Mouse (Mus musculus) midbrain, embryonic 12.5 days (tissue): ENCODE results near the gene P4ha2. TPM values are rescaled to one million over a fixed set of nuclear protein-coding genes. Genes with fewer than 3 reads are reported as not detected.
"Not testable (repeated sequence)": the region's sequence is repeated elsewhere in the genome, so short reads cannot be mapped to it uniquely, and the experiment has no call there.

Experiments used
- ATAC-seq: fragments of 200-750 bp; cut with Nextera tagmentation; 2 replicates; pipeline ENCODE4 v1.8.0; 2017; ENCODE audit warnings: low read depth, moderate TSS enrichment, moderate library complexity; ENCODE audit not compliant: low FRiP score
- H3K27ac ChIP-seq: fragments of 300-500 bp; sonication (generic); replicated peaks from 2 replicates; pipeline ENCODE4 v1.5.1; 2016; ENCODE audit warnings: mild to moderate bottlenecking
- H3K27me3 ChIP-seq: fragments of 300-500 bp; sonication (generic); 2 replicates; pipeline ENCODE4 v1.6.1; 2016; ENCODE audit warnings: mild to moderate bottlenecking
- H3K36me3 ChIP-seq: fragments of 300-500 bp; sonication (generic); 2 replicates; pipeline ENCODE4 v1.6.1; 2016
- H3K4me1 ChIP-seq: fragments of 300-500 bp; sonication (generic); 2 replicates; pipeline ENCODE4 v1.6.1; 2016
- H3K4me2 ChIP-seq: fragments of 300-500 bp; sonication (generic); replicated peaks from 2 replicates; pipeline ENCODE4 v1.6.1; 2016; ENCODE audit warnings: mild to moderate bottlenecking, moderate library complexity
- H3K4me3 ChIP-seq: fragments of 300-500 bp; sonication (generic); 2 replicates; pipeline ENCODE4 v1.5.1; 2016; ENCODE audit warnings: mild to moderate bottlenecking
- H3K9ac ChIP-seq: fragments of 300-500 bp; sonication (generic); replicated peaks from 2 replicates; pipeline ENCODE4 v1.6.1; 2016; ENCODE audit warnings: mild to moderate bottlenecking, moderate library complexity
- H3K9me3 ChIP-seq: fragments of 300-500 bp; sonication (generic); 2 replicates; pipeline ENCODE4 v1.6.1; 2016; ENCODE audit warnings: mild to moderate bottlenecking
- WGBS: fragments of 180-500 bp; shearing (Covaris S2); methylation state at CpG from one replicate; pipeline ENCODE4 v1.1.7; 2016; 5-methylcytosine and 5-hydroxymethylcytosine counted together
- polyA plus RNA-seq: library from polyadenylated mRNA; unstranded; fragments of >200 nt; fragmentation: Nextera tagmentation; extraction: Ambion mirVana; gene quantifications from 2 replicates; pipeline ENCODE4 v1.2.1, GENCODE M21; 2016

P4ha2 gene
- polyA plus RNA-seq, 1 experiment from 2014 or later, result 21.0 TPM

- Histone ChIP-seq H3K9me3 (no peaks in the 10 kb centered on the region), H3K4me3 (no peak overlapping the region), H3K4me1 (0 out of 2 replicates have a peak, but pooled peaks cover 4% of the 10 kb centered on the region), H3K4me2 (no peak overlapping the region), H3K9ac (no peak overlapping the region), H3K27ac (no peak overlapping the region), H3K36me3 (no peaks in the 10 kb centered on the region), H3K27me3 (no peaks in the 10 kb centered on the region)
- no peak for ATAC-seq
- WGBS, result 86% methylated on average over 18 of the region's 18 CpGs
Measured at GRCm38 (mm10) chr11:54125982-54126648, 26.2 kb downstream of the P4ha2 start.

DNA sequence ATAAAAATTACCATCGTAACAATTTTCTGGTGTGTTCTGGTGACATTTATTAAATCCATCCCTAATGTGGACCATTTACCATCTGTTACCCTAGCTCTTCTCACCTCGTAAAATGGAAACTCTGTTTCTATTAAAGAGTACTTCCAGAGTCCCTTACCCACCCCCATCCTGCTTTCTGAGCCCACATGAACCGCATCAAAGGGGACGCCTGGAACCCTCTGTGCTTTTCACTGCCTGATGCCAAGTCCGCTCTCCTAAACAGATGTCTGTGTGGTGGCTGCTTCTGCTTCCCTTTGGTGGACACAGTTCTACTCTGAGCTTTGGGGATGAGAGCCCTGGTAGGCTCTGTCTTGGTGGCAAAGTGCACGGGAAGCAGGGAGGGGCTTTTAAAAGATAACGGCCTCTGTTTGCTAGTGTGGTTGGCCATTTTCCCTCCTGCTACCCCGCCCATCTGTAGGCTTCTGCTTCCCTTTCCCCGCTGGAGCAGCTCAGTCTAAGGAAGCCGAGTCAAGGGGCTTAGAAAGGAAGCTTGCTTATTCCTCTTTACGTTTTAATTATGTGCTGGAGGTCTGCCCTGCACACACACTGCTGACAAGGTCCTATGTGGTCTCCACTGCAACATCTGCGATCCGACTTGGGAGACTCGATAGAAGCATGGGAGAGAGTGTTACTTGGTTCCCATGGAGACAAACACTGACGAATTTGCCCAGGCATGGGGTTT lies 26.9 kb downstream of the P4ha2 start:
- no peaks in the 10 kb centered on the region for H3K27me3 ChIP-seq
- no peak overlapping the region for H3K9ac ChIP-seq
- ATAC-seq, result no peak
- no peak overlapping the region for H3K4me3 ChIP-seq
- 0 out of 2 replicates have a peak, but pooled peaks cover 4% of the 10 kb centered on the region for H3K4me1 ChIP-seq
- 51% methylated on average over 15 of the region's 15 CpGs for whole genome bisulfite sequencing
- H3K36me3 ChIP-seq, result no peaks in the 10 kb centered on the region
- no peaks in the 10 kb centered on the region for H3K9me3 ChIP-seq
- H3K4me2 ChIP-seq, result no peak overlapping the region
- H3K27ac ChIP-seq, result peak overlapping the region; percentile 31

GRCm38 (mm10) chr11:54127397-54127796 lies 27.5 kb downstream of the P4ha2 start:
- 0 out of 2 replicates have a peak, but pooled peaks cover 4% of the 10 kb centered on the region for H3K4me1 ChIP-seq
- H3K27ac ChIP-seq, result no peak overlapping the region; the same call in 1 of the 2 replicates
- no peak for ATAC-seq
- H3K9ac ChIP-seq, result no peak overlapping the region
- H3K27me3 ChIP-seq, result no peaks in the 10 kb centered on the region
- H3K9me3 ChIP-seq, result no peaks in the 10 kb centered on the region
- no peak overlapping the region for H3K4me2 ChIP-seq
- WGBS, result 85% methylated on average over 2 of the region's 2 CpGs
- no peak overlapping the region for H3K4me3 ChIP-seq
- no peaks in the 10 kb centered on the region for H3K36me3 ChIP-seq

DNA sequence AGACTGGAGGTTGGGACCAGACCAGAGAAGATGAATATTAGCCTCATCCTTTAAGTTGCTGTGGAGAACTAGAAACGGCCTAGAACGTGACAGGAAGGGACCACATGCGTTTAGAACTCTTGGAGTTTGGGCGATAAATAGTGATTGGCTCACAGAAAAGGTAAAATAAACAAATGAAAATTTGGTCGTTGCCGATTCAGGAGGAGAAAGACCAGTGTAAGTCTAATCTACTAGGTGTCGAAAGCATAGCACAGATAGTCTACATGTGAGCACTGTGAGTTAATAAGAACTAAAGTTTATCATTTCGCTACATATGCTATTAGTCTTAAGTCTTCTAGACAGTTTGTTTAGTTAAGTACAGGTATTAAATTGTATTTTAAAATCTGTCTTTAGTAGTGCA lies 30.1 kb downstream of the P4ha2 start:
- 93% methylated on average over 8 of the region's 8 CpGs for WGBS

DNA sequence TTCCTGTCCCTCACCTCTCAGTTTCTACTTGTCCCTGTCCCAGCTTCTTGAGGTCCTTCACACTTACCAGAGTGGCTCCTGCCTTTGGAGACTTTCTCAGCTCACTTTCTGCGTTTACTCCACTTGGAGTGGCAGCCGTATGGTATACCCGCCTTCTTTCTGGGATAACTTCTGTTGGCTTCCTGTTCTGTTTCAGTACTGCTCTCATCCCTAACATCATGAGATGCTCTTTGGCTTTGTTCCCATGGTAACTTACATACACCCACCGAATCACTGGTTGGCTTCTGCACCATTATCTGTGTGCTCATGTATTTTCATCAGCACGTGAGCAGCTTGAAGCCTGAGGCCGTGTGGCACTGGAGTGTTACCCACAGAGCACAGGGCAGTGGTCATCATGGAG lies 30.8 kb downstream of the P4ha2 start:
- no peak for ATAC-seq

More for the DNA sequence above, 30.1 kb downstream of the P4ha2 start:
- Histone ChIP-seq H3K27ac (no peak overlapping the region), H3K4me2 (no peak overlapping the region), H3K36me3 (no peaks in the 10 kb centered on the region), H3K4me1 (0 out of 2 replicates have a peak, but pooled peaks cover 4% of the 10 kb centered on the region), H3K9me3 (no peaks in the 10 kb centered on the region), H3K9ac (no peak overlapping the region), H3K27me3 (no peaks in the 10 kb centered on the region), H3K4me3 (no peak overlapping the region)
- ATAC-seq, result no peak

GRCm38 (mm10) chr11:54132290-54132689 lies 32.4 kb downstream of the P4ha2 start:
- 88% methylated on average over 10 of the region's 10 CpGs for WGBS
- Histone ChIP-seq H3K27me3 (no peaks in the 10 kb centered on the region), H3K9ac (no peak overlapping the region), H3K4me1 (no peaks in the 10 kb centered on the region), H3K36me3 (no peaks in the 10 kb centered on the region), H3K4me3 (no peak overlapping the region), H3K27ac (no peak overlapping the region), H3K4me2 (no peak overlapping the region), H3K9me3 (no peaks in the 10 kb centered on the region)
- no peak for ATAC-seq

More for the DNA sequence above, 30.8 kb downstream of the P4ha2 start:
- Histone ChIP-seq H3K9me3 (no peaks in the 10 kb centered on the region), H3K4me1 (0 out of 2 replicates have a peak, but pooled peaks cover 4% of the 10 kb centered on the region), H3K9ac (no peak overlapping the region), H3K4me3 (no peak overlapping the region), H3K27ac (no peak overlapping the region), H3K4me2 (no peak overlapping the region), H3K27me3 (no peaks in the 10 kb centered on the region), H3K36me3 (no peaks in the 10 kb centered on the region)
- WGBS, result 84% methylated on average over 6 of the region's 6 CpGs

DNA sequence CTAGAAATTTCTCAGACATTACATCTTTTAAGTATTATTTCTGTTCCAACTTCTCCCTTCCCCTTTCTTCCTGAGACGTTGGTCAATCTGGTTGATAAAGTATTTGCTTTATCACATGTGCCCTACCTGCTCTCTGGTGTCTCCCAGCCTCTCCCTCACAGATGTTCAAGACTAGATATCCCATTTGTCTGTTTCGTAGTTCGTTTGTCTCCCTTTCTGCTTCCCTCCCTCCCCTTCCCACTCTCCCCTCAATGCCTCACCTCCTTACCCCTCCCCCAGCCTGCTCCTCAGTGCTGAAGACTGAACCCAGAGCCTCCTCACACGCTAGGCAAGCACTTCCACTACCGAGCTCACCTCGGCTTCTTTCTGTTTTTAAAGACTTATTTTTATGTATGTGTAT lies 35.0 kb downstream of the P4ha2 start:
- H3K4me3 ChIP-seq, result no peak overlapping the region
- ATAC-seq, result no peak
- no peak overlapping the region for H3K9ac ChIP-seq
- no peaks in the 10 kb centered on the region for H3K9me3 ChIP-seq
- H3K4me2 ChIP-seq, result no peak overlapping the region
- 80% methylated on average over 6 of the region's 6 CpGs for WGBS
- H3K36me3 ChIP-seq, result no peaks in the 10 kb centered on the region
- no peak overlapping the region for H3K27ac ChIP-seq
- H3K27me3 ChIP-seq, result no peaks in the 10 kb centered on the region
- no peaks in the 10 kb centered on the region for H3K4me1 ChIP-seq

- ATAC-seq, H3K27me3 ChIP-seq, H3K4me1 ChIP-seq, H3K4me2 ChIP-seq, H3K9ac ChIP-seq, H3K27ac ChIP-seq, H3K9me3 ChIP-seq, H3K4me3 ChIP-seq, H3K36me3 ChIP-seq: not testable (repeated sequence)
- 39% methylated on average over 2 of the region's 2 CpGs for WGBS
Measured at GRCm38 (mm10) chr11:54140159-54140558, 40.3 kb downstream of the P4ha2 start.

DNA sequence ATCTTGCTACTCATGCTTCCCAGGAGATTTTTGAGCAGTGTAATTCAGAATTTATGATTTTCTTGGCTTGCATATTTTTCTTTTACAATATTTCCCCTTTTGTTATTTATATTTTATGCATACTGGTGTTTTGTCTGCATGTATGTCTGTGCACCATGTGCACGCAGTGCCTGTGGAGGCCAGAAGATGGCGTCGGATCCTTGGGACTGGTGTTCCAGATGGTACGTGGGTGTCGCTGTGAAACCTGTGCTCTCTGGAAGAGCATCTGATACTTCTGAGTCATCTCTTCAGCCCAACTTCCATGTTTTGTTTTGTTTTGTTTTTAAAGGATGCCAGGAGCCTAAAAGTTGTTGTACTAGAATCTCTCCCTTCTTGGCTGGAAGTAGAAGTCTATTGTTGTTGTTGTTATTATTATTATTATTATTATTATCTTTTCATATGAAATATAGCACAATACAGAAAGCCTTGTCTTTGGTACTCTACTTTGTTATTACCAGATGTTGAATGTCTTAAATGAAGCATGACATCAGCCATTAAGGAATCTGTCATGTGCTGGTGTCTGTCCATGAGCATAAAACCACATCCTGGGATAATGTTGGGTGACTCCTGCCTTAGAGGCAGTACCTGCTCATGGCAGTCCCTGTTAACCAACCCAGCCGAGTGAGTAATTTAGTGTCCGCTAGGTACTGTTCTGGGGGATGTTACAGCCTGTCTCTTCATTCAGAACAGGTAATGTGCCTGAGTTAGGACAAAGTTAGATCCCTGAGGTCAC lies 41.5 kb downstream of the P4ha2 start:
- no peak overlapping the region for H3K27ac ChIP-seq
- no peak overlapping the region for H3K4me3 ChIP-seq
- no peaks in the 10 kb centered on the region for H3K9me3 ChIP-seq
- no peaks in the 10 kb centered on the region for H3K27me3 ChIP-seq
- H3K4me1 ChIP-seq, result 0 out of 2 replicates have a peak, but pooled peaks cover 4% of the 10 kb centered on the region
- H3K9ac ChIP-seq, result no peak overlapping the region
- 87% methylated on average over 7 of the region's 7 CpGs for WGBS
- no peak for ATAC-seq
- no peaks in the 10 kb centered on the region for H3K36me3 ChIP-seq
- H3K4me2 ChIP-seq, result no peak overlapping the region

DNA sequence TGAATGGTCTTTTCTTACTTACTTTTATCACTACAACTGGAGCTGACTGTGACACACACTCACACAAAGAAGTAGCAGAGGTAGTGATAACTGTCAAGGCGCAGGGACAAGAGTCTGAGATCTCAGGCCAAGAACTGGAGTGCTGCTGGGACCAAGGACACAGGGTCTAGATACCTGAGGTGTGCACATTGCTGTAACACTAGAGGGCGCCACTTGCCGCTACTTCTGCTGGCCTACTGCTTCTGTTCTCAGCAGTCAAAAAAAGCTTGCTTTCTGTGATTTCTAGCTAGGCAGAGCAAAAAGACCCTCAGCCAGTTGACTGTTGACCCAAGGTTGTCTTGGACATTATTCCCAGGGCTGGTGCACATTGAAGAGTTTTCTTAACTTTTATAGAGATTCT lies 45.0 kb downstream of the P4ha2 start:
- 0 out of 2 replicates have a peak, but pooled peaks cover 4% of the 10 kb centered on the region for H3K4me1 ChIP-seq

DNA sequence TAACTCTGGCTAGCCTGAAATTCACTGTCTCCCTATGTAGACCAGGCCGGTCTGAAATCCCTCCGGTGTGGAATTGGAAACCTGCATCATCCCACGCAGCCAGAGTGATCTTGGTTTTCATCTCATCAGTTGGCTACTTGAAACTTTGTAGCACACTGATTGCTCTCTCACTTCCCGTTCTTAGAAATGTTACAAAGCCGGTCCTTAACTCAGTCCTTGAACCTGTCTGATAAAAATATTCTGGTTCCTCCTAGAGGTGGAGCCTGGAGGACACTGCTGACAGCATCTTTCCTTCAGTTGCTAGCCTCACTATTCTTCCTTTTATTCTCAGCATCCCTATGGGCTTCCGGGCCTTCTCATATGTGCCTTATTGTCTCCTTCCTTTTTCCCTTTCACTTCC lies 46.1 kb downstream of the P4ha2 start:
- no peaks in the 10 kb centered on the region for H3K36me3 ChIP-seq
- no peaks in the 10 kb centered on the region for H3K27me3 ChIP-seq
- no peak overlapping the region for H3K4me2 ChIP-seq
- no peak overlapping the region for H3K9ac ChIP-seq
- no peak overlapping the region for H3K4me3 ChIP-seq
- no peak overlapping the region for H3K27ac ChIP-seq
- ATAC-seq, result no peak
- no peaks in the 10 kb centered on the region for H3K9me3 ChIP-seq
- H3K4me1 ChIP-seq, result 0 out of 2 replicates have a peak, but pooled peaks cover 4% of the 10 kb centered on the region
- WGBS, result 78% methylated on average over 6 of the region's 6 CpGs

More for the DNA sequence above, 45.0 kb downstream of the P4ha2 start:
- Histone ChIP-seq H3K27ac (no peak overlapping the region), H3K4me3 (no peak overlapping the region), H3K9me3 (no peaks in the 10 kb centered on the region), H3K27me3 (no peaks in the 10 kb centered on the region), H3K9ac (no peak overlapping the region), H3K36me3 (no peaks in the 10 kb centered on the region), H3K4me2 (no peak overlapping the region)
- WGBS, result 25% methylated on average over 3 of the region's 3 CpGs
- ATAC-seq, result no peak
